Mouse (Mus musculus) right cerebral cortex, adult 2 months (tissue): Measurements from ENCODE around the gene Ddx28.

ENCODE experiments used
- DNase-seq, 2 experiments: peaks; one replicate each; pipeline ENCODE4 v3.0.0; 2021 to 2022; ENCODE audit warnings: low spot score in 2 of 2

The Ddx28 gene

DNA sequence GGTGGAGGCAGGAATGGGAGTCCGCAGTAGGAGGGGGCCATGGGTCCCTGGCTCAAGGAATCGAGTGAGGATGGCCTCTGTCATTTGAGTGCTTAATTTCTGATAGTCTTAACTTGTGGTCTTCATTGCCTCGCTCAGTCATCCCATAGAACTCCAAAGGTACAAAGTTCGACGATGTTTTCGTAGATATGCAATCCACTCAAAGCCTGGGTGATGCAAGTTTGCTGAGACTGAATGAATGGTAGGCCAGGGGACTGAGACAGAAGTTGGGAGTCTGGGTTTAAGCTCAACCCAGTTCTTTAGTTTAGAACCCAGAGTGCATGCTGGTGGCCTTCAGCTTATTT lies at the start of gene Ddx28:
Gene Ddx28 (minus strand): TSS at position 240 of the 344 bp plus-strand sequence.
- no peak for DNase-seq

DNA sequence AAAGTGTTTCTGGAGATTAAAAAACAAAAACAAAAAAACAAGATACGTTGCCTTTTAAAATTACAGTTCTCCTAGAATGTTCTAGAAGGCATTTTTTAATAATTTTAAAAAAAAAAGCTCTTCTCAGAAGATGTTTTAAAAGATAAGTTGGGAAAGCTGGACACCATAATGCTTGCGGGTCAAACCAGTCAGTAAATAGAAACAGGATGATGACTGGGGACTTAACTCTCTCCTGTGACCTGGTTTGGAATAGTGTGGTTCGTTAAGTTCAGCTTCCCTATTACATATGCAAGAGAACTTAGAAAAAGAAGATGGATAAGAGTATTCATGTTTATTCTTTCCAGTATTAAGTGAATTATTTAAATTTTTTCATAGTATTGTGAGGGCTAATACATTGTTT lies 48.8 kb upstream of the Ddx28 start:
- DNase-seq, result no peak

DNA sequence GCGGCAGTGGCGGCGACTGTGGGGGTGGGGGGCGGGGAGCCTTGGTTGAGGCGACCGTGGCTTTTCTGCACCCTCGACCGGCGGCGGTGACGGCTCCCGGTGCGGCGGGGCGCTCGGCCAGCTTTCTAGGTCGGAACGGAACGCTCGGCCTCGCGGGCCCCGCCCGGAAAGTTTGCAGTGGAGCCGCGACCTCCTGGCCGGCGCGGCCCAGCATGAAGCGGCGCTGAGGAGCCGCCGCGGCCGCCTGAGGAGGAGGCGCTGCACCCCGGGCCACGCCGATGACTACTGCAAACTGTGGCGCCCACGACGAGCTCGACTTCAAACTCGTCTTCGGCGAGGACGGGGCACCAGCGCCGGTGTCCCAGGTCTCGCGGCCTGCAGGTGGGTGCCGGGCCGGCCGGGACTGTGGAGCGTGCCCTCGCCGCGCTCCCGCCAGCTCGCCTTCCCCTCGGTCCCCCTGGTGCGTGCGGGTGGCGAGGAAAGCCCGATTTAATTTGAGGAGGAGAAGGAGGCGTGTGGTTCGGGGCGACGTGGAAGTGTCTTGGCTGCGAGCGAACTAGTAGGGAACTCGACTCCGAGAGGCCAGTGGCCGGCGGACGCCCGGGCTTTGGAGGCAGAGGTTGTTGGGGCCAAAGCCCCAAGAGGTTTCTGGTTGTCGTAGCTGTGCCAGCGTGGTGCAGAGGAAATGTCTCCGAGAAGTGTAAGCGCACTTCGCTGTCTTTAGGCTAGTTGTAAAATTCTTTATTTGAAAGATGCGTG lies 48.1 kb upstream of the Ddx28 start:
- DNase-seq, result peak in 1 of 2 experiments; percentile 44

DNA sequence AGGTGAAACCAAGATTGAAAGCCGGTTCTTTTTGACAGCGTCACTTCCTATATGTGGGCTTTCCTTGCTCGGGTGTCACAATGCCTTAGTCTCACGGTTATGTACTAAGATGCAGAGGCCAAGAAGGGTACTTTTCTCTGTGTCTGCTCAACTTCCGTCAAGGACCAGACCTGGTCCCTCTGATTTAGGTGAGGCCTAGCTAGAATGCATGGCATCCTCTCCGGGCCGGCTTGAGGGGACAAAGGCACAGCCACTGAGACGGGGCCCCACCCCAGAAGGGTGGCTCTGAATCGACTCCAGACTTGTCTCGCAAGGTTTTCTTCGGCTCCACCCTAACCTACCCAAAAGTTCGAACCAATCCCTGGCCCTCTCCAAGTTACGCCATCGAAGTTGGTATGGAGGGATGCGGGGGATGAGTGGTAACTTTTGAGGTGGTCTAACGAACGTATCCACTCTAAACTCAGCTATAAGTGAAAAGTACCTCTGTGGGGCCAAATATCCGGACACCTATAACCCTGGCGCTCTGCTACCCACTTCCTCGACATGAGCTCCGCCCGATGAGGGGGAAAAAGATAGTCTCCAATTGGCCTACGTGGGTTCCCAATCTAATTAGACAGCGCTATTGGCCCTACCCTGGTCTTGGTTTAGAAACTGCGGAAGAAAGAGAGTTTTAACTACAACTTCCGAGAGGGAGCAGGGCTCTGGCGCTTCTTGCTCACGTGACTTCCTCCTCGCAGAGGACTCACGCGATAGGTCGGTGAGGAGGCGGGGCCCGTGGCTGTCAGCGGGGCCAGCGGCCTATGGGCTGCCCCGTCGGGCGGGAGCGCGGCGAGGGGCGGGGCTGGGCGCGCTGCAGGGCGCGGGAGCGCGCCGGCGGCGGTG lies 47.3 kb upstream of the Ddx28 start, which contains the start of gene Nfatc3:
Gene Nfatc3 (plus strand): TSS at position 110 of the 882 bp plus-strand sequence.
- DNase-seq, result peak; percentile 92 to 93

DNA sequence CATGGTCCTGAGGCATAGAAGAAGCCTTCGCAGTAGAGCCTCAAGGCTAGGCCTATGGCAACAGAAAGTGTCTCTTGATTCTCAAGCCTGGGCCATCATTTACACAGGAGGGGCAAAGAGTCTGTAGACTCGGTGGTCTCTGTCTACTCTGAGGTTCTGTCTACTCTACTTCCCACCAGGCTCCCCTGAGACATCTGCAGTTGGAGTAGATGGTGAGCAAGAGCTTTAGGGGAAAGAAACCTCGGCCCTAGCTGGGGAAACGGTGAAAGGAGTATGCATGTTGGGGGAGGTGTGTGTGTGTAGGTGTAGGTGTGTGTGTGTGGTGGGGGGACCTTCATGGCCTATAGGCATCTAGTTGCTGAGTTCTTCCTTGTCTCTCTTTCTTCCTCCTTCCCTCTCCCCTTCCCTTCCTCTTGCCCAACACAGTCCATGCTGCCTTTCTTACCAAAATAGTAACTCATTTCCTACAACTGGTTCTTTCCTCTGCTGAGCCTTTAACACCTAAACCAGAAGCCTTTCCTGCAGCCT lies 44.8 kb upstream of the Ddx28 start:
- DNase-seq, result no peak

DNA sequence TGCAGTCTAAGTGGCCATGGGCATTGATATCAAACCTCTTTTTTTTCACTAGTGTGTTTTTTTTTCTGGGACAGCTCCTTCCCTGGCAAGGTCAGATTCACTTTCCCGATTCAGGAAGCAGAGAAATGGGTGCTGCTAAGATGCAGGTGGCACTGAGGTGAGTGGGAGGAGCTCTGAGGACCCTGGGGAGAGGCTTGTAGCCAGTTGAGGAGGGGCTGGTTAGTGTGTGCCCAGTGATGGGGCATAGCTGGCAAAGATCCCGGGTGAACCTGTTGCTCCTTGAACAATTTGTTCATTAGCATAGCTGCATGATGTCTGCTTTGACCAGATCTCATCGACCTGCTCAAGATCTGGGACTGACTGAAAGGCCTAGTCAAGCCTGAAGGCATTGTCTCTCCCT lies 43.4 kb upstream of the Ddx28 start:
- DNase-seq, result no peak

DNA sequence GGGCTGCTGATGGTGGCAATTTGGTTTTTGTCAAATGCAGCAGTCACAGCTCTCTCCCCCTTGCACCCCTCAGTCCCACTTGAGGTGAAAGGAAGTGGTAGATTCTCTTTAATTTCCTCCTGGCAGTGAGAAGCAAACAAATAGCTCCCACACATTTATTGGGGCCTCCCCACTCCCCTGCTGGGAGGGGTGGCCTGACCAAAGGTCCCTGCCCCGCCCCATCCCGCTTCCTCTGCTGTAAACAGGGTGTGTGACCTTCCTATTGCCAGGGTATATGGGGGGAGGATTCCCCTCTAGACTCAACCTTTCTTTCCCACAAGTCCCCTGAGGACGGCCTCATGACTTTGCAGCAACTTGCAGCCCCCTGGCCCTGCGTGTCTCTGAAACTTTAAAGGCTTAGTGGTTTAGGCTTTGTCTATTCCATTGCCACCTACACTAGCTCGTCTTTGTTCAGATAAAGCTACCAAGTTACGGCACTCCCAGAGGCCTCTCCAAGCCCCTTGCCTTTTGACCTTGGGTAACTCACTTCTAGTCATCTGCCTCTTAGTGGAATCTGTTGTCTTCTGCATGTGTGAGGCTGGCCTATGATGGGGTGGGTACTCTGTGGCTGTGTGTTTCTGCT lies 42.6 kb upstream of the Ddx28 start:
- no peak for DNase-seq

DNA sequence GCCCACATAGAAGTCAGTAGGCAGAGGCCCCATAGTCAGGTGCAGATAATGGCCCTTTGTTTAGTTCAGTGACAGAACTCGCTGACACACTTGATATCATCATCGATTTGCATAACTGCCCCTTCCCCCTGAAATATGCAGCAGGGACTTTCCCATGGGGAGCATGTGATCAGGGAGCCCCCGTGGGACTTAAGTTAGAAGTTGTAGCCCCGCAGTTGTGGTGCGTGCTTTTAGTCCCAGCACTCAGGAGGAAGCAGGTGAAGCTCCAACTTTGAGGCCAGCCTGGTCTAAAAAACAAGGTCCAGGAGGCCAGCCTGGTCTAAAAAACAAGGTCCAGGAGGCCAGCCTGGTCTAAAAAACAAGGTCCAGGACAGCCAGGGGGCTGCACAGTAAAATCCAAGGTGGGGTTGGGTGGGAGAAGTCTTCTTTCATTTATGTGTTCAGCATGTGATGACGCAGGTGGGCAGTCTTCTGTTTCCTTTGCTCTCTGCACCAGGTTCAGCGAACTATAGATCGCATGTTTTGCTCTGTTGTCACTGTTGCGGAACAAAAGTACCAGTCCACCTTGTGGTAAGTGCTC lies 40.9 kb upstream of the Ddx28 start:
- no peak for DNase-seq

DNA sequence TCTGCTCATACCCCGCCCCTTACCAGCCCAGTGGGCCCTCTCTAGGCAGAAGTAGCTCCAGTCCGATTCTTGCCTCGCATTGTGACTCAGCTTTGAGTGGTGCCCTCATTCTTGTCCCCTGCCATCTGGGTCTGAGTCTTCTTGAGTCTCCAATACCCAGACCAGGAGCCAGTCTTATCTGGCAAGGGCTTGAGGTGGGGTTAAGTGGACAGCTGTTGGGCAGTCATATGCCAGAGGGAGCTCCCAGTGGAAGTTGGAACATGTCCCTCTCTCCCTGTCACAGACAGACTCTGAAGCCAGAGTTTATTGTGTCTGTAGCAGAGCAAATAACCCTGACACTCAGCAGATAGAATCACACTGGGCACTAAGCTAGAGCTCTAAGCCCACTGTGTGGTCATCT lies 39.4 kb upstream of the Ddx28 start:
- no peak for DNase-seq

DNA sequence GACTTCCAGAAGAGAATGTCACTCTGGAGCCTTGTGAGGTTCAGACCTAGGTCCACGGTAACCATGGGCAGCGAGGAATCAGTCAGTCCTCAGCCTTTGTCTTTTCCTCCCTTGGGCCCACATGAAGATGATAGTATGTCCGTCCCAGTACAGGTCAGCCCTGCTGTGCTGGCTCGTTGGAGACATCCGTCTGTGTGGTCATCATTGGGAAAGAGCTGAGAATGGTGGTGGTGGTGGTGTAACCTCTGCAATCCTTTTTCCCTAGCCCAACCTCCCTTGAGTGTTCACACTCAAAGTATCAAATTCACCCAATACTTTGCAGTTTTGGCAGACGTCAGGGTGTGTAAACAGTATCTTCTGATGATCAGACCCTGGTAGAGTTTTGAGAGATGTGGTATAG lies 38.2 kb upstream of the Ddx28 start:
- no peak for DNase-seq

DNA sequence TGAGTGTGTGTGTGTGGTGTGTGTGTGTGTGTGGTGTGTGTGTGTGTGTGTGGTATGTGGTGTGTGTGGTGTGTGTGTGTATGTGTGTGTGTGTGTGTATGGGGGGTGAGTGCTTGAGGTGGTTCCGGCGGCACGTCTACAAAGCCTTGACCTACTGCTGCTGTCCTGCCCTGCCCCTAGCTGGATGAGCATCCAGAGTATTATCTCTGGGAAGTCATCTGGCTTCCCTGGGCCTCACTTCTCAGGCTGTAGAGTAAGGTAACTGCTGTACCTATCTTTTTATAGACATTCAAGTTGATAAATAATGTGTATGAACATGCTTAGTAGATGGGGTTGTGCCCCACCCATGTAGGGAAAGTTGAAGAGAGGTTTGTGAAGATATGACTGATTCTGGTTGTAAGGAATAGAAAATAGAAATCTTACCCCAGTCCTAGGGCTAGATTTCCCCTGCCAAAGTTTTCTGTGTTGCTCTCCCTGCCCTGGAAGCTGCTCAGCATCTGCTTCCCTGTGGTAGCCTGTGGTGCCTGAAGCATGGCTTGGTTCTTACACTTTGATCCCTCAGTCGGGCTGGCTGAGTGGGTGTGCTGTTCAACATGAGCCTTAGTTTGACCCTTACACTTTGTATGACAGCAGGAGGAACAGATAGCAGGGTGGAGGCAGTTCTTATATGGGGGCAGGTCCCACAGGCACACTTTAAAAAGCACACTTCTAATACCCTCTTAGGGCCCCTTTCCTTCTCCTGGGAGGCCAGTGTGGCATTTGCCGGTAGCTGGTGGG lies 36.4 kb upstream of the Ddx28 start:
- no peak for DNase-seq

DNA sequence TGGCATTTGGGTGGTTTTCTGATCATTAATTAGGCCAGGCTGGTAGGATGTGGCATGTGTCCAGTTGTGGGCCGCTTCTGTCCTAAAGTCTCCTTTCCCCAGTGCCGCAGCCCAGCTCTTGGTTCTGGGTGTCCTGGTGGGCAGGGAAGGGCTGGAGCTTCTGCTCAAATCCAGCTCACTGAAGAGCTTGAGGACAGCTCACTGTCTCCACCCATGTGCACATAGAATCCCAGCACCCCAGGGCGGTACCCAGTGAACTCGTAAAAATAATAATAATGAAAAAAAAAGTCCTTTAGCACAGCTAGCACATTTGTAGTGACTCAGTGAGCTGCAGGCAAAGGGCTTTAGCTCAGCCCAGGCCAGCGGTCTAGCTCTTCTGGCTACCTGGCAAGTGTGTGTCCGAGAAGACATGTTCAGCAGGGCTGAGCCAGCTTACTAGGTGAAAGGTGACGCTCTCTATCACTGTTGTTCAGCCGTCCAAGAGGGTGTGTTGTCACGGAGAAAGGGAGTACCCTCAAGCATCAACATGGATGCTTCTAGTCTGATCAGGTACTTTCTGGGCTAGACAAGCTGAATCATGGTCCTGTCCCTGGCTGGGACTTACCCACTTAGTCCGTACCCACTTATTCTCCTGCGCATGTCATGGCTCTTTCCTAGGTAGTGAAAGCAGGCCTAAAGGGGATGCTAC lies 35.3 kb upstream of the Ddx28 start:
- DNase-seq, result no peak

DNA sequence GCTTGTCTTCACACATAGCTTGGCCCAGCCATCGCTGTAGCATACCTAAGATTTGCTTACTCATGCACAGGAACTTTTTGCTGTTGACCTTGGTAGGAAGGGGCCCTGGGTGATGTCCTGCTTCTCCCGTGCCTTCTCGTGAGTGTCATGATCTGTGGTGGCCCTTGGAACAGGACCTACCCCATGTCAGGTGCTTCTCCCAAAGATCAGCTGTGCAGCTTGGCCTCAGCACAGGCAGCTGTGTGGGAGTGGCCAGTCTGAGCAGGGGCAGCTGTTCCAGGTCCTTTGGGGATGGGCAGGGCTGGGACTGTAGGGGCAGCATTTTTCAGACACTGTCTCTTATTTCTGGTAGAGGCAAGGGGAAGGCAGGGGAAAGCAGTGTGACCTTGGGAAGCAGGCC lies 32.5 kb upstream of the Ddx28 start:
- no peak for DNase-seq

DNA sequence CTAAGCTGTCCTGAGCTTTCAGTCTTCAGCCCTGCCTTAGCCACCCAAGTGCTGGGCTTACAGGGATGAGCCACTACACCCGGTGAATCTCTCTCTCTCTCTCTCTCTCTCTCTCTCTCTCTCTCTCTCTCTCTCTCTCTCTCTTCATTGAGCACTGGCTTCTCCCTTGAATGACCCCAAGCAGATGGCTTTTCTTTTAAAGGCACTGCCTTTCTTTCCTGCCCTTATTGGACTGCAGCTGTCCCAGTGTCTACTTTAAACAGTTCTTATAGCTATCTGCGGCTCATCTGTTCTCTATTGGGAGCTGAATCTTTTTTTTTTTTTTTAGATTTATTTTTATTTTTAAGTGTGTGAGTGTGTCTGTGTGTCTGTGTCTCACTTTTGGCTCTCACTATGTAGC lies 31.4 kb upstream of the Ddx28 start:
- DNase-seq, result no peak

DNA sequence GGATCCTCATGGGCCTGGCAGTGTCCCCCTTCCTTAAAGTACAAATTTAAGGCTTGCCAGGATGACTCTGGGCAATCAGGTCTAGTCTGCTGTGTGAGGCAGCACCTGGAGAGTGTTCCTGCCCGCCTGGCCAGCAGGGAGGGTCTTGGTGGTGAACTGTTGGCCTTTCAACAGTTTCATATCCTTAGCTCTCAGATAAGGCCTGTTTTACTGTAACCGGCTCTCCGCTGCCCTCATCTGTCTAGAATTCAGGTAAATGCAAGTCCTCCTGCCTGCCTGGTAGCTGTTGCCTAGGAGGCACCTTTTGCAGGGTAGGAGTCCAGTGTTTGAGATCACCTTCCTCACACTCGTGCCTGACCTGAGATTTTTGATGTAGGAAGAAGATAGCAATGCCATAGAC lies 28.5 kb upstream of the Ddx28 start:
- no peak for DNase-seq

DNA sequence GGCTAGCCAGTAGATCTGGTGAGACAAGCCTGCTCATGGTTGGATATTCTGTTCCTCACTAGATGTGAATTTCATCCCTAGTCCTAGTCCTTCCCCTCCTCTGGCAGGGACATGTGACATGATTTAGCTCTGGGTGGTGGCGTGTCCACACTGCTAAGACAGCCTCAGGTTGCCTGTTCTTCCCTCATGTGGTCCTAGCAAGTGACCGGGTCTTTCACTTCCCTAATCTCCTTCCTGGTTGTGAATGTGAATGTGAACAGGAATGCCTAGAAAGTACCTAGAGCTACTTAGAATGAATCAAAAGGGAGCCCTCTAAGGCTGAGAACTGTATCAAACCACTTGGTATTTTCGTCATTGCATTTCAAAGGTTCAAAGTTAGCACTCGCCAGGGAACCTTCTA lies 27.9 kb upstream of the Ddx28 start:
- DNase-seq, result no peak

DNA sequence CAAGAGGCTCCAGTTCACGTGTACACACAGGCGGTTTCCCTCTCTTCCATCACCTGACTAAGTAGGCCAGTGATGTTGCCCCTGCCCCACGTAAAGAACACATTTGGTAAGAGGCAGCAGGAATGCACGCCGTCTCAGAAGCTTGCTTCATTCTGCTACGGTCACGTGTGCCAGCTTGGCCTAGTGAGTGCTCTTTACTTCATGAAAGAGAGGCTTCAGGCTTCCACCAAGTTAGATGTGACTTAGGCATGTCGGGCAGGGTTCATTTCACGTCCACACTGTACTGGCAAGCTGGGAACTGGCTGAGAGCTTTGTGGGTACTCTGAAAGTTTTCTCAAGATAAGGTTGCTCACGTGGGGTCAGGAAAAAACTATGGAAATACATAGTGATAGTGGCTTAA lies 27.0 kb upstream of the Ddx28 start:
- DNase-seq, result no peak

DNA sequence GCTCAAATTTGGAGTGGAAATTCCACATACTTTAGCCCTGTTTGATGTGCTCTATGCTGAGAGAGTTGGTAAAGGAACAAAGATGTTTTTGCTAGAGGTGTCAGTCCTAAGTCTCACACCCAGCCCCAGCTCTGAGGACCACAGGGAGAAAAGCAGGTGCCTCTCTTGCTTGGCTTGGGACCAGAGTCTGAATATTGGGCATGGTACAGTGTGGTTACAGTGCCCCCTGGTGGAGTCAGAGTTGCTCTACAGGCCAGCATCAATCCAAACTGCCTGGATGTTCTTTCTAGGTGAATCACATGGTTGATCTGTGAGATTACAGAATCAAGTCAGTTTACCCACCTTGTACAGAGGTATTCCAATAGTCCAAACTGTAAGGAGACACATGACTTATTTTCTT lies 10.8 kb upstream of the Ddx28 start:
- peak; percentile 82 to 84 for DNase-seq

DNA sequence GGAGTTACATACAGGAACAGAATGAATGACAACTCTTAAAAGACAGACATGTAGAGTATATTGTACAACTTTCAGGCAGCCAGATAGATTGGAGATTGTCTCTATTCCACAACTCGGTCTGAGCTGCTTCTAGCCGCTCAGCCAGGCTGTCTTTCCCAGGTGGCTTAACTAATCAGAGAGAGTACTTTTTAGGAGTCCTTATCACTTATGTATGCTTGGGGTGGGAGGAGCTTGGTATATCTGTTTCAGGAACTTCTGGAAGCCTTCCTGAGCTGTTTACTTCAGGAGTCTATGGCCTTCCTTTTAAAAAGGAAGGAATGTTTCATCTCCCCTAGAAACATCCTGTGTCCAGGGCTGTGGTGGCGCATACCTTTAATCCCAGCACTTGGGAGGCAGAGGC lies 6.4 kb upstream of the Ddx28 start:
- no peak for DNase-seq

DNA sequence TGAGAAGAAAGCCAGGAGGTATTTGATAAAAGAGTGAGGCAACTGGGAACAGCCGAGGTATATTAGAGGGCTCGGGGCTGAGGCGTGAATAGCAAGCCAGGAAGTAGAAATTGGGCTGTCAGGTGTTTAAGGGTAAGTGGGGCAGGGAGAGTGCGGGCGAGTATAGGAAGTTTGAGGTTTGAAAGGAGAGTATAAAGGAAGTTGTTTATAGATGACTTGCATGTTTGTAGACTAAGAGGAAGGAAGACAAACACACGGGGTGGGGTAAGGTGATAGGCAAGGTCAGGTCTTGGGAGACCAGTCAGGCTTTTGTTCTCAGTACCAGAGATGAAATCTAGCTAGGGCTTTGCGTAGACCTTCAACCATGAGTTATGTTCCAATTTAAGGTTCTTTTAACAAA lies 5.4 kb upstream of the Ddx28 start:
- DNase-seq, result no peak

DNA sequence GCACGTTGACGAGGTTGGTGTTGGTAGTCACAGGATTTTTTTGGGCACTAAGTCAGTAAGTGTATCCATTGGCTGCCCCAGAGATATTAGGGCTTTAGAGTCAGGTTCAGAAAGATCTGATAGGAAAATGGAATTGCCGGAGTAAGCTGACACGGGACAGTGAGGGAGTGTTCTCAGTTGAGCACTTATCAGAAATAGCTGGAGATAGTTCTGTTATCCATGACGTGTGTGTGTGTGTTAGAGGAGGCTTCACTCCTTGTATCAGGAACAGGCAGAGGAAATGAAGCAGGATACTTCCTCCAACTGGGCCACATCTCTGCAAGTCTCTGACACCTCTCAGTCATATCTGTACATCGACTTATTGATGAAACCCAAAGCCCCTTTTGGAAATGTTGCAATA lies 4.6 kb upstream of the Ddx28 start:
- no peak for DNase-seq
